ENCODE assay signal across 14 mouse cellular contexts in genomic region chr10:67058702-67059101, GRCm38 (mm10). TPM values are rescaled to one million over a fixed set of nuclear protein-coding genes. Genes with fewer than 3 reads are reported as not detected.
DNase-seq lines count a peak whose midpoint lies in the region; ATAC-seq lines count a peak whose summit lies in the region.
"Had no signal": no experiment of that assay in that cellular context is flagged by ENCODE, and none has a peak within 500 bp of the region (broad histone marks: within the 10 kb centered on the region; RNA-seq: fewer than 3 reads in every experiment).

No protein-coding gene starts in this region.

- no peak for DNase-seq in embryonic facial prominence, embryonic 10.5 days (ENCODE audit: low spot score)
- no peak for DNase-seq in midbrain, embryonic 11.5 days (ENCODE audit: low spot score, missing footprints)
- DNase-seq in left cerebral cortex, adult 8-10 months (ENCODE audit: low spot score in 2 of 2), result no peak
- DNase-seq: B cell, adult 2 months; lung, adult 18-20 months; spleen, adult 18-20 months; thymus, postnatal 36 days had no signal

- H3K27ac ChIP-seq in embryonic facial prominence, embryonic 13.5 days, result peak overlapping the region; percentile 68
- H3K27ac ChIP-seq in embryonic facial prominence, embryonic 10.5 days (replicated peaks), result no peak overlapping the region
- peak overlapping the region; percentile 41 for H3K27ac ChIP-seq in hindbrain, embryonic 15.5 days (replicated peaks)
- H3K27ac ChIP-seq in hindbrain, embryonic 12.5 days, result no peak overlapping the region
- peak overlapping the region; percentile 47 for H3K27ac ChIP-seq in midbrain, embryonic 16.5 days (ENCODE audit: low read length)
- no peak overlapping the region for H3K27ac ChIP-seq in midbrain, embryonic 11.5 days (ENCODE audit: low read depth, low read length)
- peak overlapping the region; percentile 33; the same call in 1 of the 2 replicates for H3K27ac ChIP-seq in stomach, embryonic 15.5 days
- H3K27ac ChIP-seq: kidney, embryonic 15.5 days had no signal

- H3K27me3 ChIP-seq in embryonic facial prominence, embryonic 13.5 days, result no peaks in the 10 kb centered on the region
- H3K27me3 ChIP-seq in embryonic facial prominence, embryonic 10.5 days (replicated peaks; ENCODE audit: low read depth, poor library complexity, severe bottlenecking), result no peaks in the 10 kb centered on the region
- H3K27me3 ChIP-seq in hindbrain, embryonic 15.5 days, result no peaks in the 10 kb centered on the region
- H3K27me3 ChIP-seq in hindbrain, embryonic 12.5 days, result no peaks in the 10 kb centered on the region
- H3K27me3 ChIP-seq in midbrain, embryonic 16.5 days (ENCODE audit: control insufficient read depth, insufficient read depth, low read depth, low read length), result no peaks in the 10 kb centered on the region
- H3K27me3 ChIP-seq in midbrain, embryonic 11.5 days (ENCODE audit: control insufficient read depth, insufficient read depth, low read length), result no peaks in the 10 kb centered on the region
- H3K27me3 ChIP-seq in stomach, embryonic 15.5 days (replicated peaks), result no peaks in the 10 kb centered on the region
- H3K27me3 ChIP-seq: kidney, embryonic 15.5 days had no signal

- H3K4me3 ChIP-seq in embryonic facial prominence, embryonic 13.5 days, result no peak overlapping the region
- no peak overlapping the region for H3K4me3 ChIP-seq in embryonic facial prominence, embryonic 10.5 days
- no peak overlapping the region for H3K4me3 ChIP-seq in hindbrain, embryonic 15.5 days
- no peak overlapping the region for H3K4me3 ChIP-seq in hindbrain, embryonic 12.5 days
- H3K4me3 ChIP-seq in midbrain, embryonic 16.5 days (ENCODE audit: low read depth, low read length), result no peak overlapping the region
- no peak overlapping the region for H3K4me3 ChIP-seq in midbrain, embryonic 11.5 days (ENCODE audit: low read depth, low read length)
- no peak overlapping the region for H3K4me3 ChIP-seq in stomach, embryonic 15.5 days (replicated peaks)
- H3K4me3 ChIP-seq: kidney, embryonic 15.5 days had no signal

- no peaks in the 10 kb centered on the region for H3K9me3 ChIP-seq in embryonic facial prominence, embryonic 13.5 days
- no peaks in the 10 kb centered on the region for H3K9me3 ChIP-seq in embryonic facial prominence, embryonic 10.5 days
- no peaks in the 10 kb centered on the region for H3K9me3 ChIP-seq in hindbrain, embryonic 15.5 days
- no peaks in the 10 kb centered on the region for H3K9me3 ChIP-seq in hindbrain, embryonic 12.5 days (replicated peaks)
- H3K9me3 ChIP-seq in midbrain, embryonic 16.5 days (replicated peaks; ENCODE audit: control insufficient read depth, low read length, poor library complexity, severe bottlenecking), result no peaks in the 10 kb centered on the region
- H3K9me3 ChIP-seq in midbrain, embryonic 11.5 days (ENCODE audit: control insufficient read depth, low read length), result no peaks in the 10 kb centered on the region
- no peaks in the 10 kb centered on the region for H3K9me3 ChIP-seq in stomach, embryonic 15.5 days
- H3K9me3 ChIP-seq: kidney, embryonic 15.5 days had no signal

- H3K9ac ChIP-seq in embryonic facial prominence, embryonic 13.5 days, result no peak overlapping the region
- no peak overlapping the region for H3K9ac ChIP-seq in hindbrain, embryonic 15.5 days
- no peak overlapping the region for H3K9ac ChIP-seq in hindbrain, embryonic 12.5 days
- H3K9ac ChIP-seq in midbrain, embryonic 16.5 days (ENCODE audit: low read depth, low read length), result no peak overlapping the region
- H3K9ac ChIP-seq in midbrain, embryonic 11.5 days (ENCODE audit: low read length), result no peak overlapping the region
- H3K9ac ChIP-seq in stomach, embryonic 15.5 days, result no peak overlapping the region
- H3K9ac ChIP-seq: kidney, embryonic 15.5 days had no signal

- peaks cover 40% of the 10 kb centered on the region for H3K4me1 ChIP-seq in embryonic facial prominence, embryonic 13.5 days
- H3K4me1 ChIP-seq in embryonic facial prominence, embryonic 10.5 days, result peaks cover 26% of the 10 kb centered on the region
- peaks cover 38% of the 10 kb centered on the region for H3K4me1 ChIP-seq in hindbrain, embryonic 15.5 days (replicated peaks)
- peaks cover 20% of the 10 kb centered on the region for H3K4me1 ChIP-seq in hindbrain, embryonic 12.5 days
- H3K4me1 ChIP-seq in midbrain, embryonic 16.5 days (ENCODE audit: control insufficient read depth, insufficient read depth, low read length), result peaks cover 11% of the 10 kb centered on the region
- peaks cover under 1% of the 10 kb centered on the region; the same call in 1 of the 2 replicates for H3K4me1 ChIP-seq in midbrain, embryonic 11.5 days (ENCODE audit: control insufficient read depth, insufficient read depth, low read length)
- peaks cover 15% of the 10 kb centered on the region for H3K4me1 ChIP-seq in stomach, embryonic 15.5 days

- no peaks in the 10 kb centered on the region for H3K36me3 ChIP-seq in embryonic facial prominence, embryonic 13.5 days
- no peaks in the 10 kb centered on the region for H3K36me3 ChIP-seq in embryonic facial prominence, embryonic 10.5 days (replicated peaks)
- H3K36me3 ChIP-seq in hindbrain, embryonic 15.5 days, result no peaks in the 10 kb centered on the region
- no peaks in the 10 kb centered on the region for H3K36me3 ChIP-seq in hindbrain, embryonic 12.5 days
- no peaks in the 10 kb centered on the region for H3K36me3 ChIP-seq in midbrain, embryonic 16.5 days (ENCODE audit: control insufficient read depth, insufficient read depth, low read length)
- no peaks in the 10 kb centered on the region for H3K36me3 ChIP-seq in midbrain, embryonic 11.5 days (ENCODE audit: control insufficient read depth, insufficient read depth, low read length)
- H3K36me3 ChIP-seq in stomach, embryonic 15.5 days, result no peaks in the 10 kb centered on the region
- H3K36me3 ChIP-seq: kidney, embryonic 15.5 days had no signal

- 67% methylated on average over 6 of the region's 6 CpGs for WGBS in embryonic facial prominence, embryonic 13.5 days
- WGBS in embryonic facial prominence, embryonic 10.5 days, result 88% methylated on average over 6 of the region's 6 CpGs
- WGBS in hindbrain, embryonic 15.5 days, result 51% methylated on average over 6 of the region's 6 CpGs
- 77% methylated on average over 6 of the region's 6 CpGs for WGBS in hindbrain, embryonic 12.5 days
- 62% methylated on average over 6 of the region's 6 CpGs for WGBS in midbrain, embryonic 16.5 days
- WGBS in midbrain, embryonic 11.5 days, result 86% methylated on average over 6 of the region's 6 CpGs
- WGBS in stomach, embryonic 15.5 days, result 66% methylated on average over 6 of the region's 6 CpGs

- no peak for ATAC-seq in embryonic facial prominence, embryonic 13.5 days (ENCODE audit: insufficient number of reproducible peaks, insufficient read depth, low FRiP score, low TSS enrichment, low read depth)
- ATAC-seq in hindbrain, embryonic 15.5 days (ENCODE audit: low FRiP score, low read depth), result no peak
- ATAC-seq in hindbrain, embryonic 12.5 days (ENCODE audit: low FRiP score), result no peak
- peak; percentile 8; the same call in 1 of the 2 replicates for ATAC-seq in midbrain, embryonic 16.5 days
- ATAC-seq in midbrain, embryonic 11.5 days (ENCODE audit: low FRiP score), result no peak
- no peak for ATAC-seq in stomach, embryonic 15.5 days (ENCODE audit: insufficient read depth, low FRiP score, low read depth)

- H3K4me2 ChIP-seq in embryonic facial prominence, embryonic 13.5 days, result 0 out of 2 replicates have a peak overlapping the region, but pooled peaks have one; percentile 3
- H3K4me2 ChIP-seq in hindbrain, embryonic 15.5 days, result no peak overlapping the region
- H3K4me2 ChIP-seq in hindbrain, embryonic 12.5 days (replicated peaks), result no peak overlapping the region
- no peak overlapping the region for H3K4me2 ChIP-seq in midbrain, embryonic 16.5 days (ENCODE audit: low read length)
- H3K4me2 ChIP-seq in midbrain, embryonic 11.5 days, result no peak overlapping the region
- no peak overlapping the region for H3K4me2 ChIP-seq in stomach, embryonic 15.5 days
- H3K4me2 ChIP-seq: kidney, embryonic 15.5 days had no signal

RNA-seq across cellular contexts. Expression of gene Jmjd1c, which starts 37.2 kb away (rescaled TPM):
- polyA plus RNA-seq in embryonic facial prominence, embryonic 13.5 days (2015; fragmentation: Nextera tagmentation; extraction: Ambion mirVana), result 50.7 and 53.0 TPM in 2 replicates
- 33.1 and 34.9 TPM in 2 replicates for polyA plus RNA-seq in embryonic facial prominence, embryonic 10.5 days (2016; fragmentation: Nextera tagmentation; extraction: Ambion mirVana)
- 51.0 and 53.9 TPM in 2 replicates for polyA plus RNA-seq in hindbrain, embryonic 15.5 days (2015; fragmentation: Nextera tagmentation; extraction: Ambion mirVana)
- polyA plus RNA-seq in hindbrain, embryonic 12.5 days (2016; fragmentation: Nextera tagmentation; extraction: Ambion mirVana), result 60.1 and 65.1 TPM in 2 replicates
- polyA plus RNA-seq in midbrain, embryonic 16.5 days (2015; fragmentation: Nextera tagmentation; extraction: Ambion mirVana), result 41.7 and 42.3 TPM in 2 replicates
- 46.9 and 49.0 TPM in 2 replicates for polyA plus RNA-seq in midbrain, embryonic 11.5 days (2014; fragmentation: Nextera tagmentation; extraction: Ambion mirVana)
- 39.6 and 40.3 TPM in 2 replicates for polyA plus RNA-seq in stomach, embryonic 15.5 days (2015; fragmentation: Nextera tagmentation; extraction: Ambion mirVana)
- total RNA-seq in left cerebral cortex, adult 8-10 months (2022), result 10 to 100 TPM; 78.0 to 83.1 (median 80.7) TPM

RNA-seq across cellular contexts. Expression of gene Reep3, which starts 38.0 kb away (rescaled TPM):
- polyA plus RNA-seq in embryonic facial prominence, embryonic 13.5 days (2015; fragmentation: Nextera tagmentation; extraction: Ambion mirVana), result 46.3 and 51.3 TPM in 2 replicates
- polyA plus RNA-seq in embryonic facial prominence, embryonic 10.5 days (2016; fragmentation: Nextera tagmentation; extraction: Ambion mirVana), result 23.7 and 24.6 TPM in 2 replicates
- polyA plus RNA-seq in hindbrain, embryonic 15.5 days (2015; fragmentation: Nextera tagmentation; extraction: Ambion mirVana), result 32.8 and 36.2 TPM in 2 replicates
- 53.3 and 54.0 TPM in 2 replicates for polyA plus RNA-seq in hindbrain, embryonic 12.5 days (2016; fragmentation: Nextera tagmentation; extraction: Ambion mirVana)
- polyA plus RNA-seq in midbrain, embryonic 16.5 days (2015; fragmentation: Nextera tagmentation; extraction: Ambion mirVana), result 28.2 and 28.6 TPM in 2 replicates
- 37.5 and 38.9 TPM in 2 replicates for polyA plus RNA-seq in midbrain, embryonic 11.5 days (2014; fragmentation: Nextera tagmentation; extraction: Ambion mirVana)
- polyA plus RNA-seq in stomach, embryonic 15.5 days (2015; fragmentation: Nextera tagmentation; extraction: Ambion mirVana), result 44.3 and 47.6 TPM in 2 replicates
- total RNA-seq in left cerebral cortex, adult 8-10 months (2022), result 10 to 100 TPM; 20.1 to 23.5 (median 21.3) TPM
- total RNA-seq: MEL had no signal

Comparison
In these comparisons a context has a peak if more than half of its experiments do, and no peak if none do; other contexts are left out.
1. H3K27ac ChIP-seq: peak in embryonic facial prominence, embryonic 13.5 days (single experiment), hindbrain, embryonic 15.5 days (single experiment), midbrain, embryonic 16.5 days (single experiment) and stomach, embryonic 15.5 days (single experiment); none in embryonic facial prominence, embryonic 10.5 days (single experiment), hindbrain, embryonic 12.5 days (single experiment) and midbrain, embryonic 11.5 days (single experiment).